17 mouse cellular contexts compared by ENCODE assay signal in the genomic region with DNA sequence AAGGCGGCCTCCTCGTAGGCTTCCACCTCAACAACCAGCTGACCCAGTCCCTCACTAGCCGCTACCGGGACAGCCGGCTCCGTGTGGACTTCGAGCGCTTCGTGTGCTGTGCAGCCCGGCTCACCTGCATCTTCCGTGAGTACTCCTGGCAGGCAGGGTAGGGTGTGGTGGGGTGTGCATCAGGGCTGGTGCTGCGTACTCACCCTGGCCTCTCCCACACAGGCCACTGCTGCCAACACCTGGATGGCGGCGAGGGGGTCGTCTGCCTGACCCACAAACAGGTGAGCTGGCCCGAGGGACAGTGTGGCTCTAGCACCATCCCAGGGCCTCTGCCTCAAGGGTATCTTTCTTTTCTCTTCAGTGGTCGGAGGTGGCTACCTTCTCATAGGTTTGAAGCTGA. TPM values are rescaled to one million over a fixed set of nuclear protein-coding genes. Genes with fewer than 3 reads are reported as not detected.
"Had no signal": no experiment of that assay in that cellular context is flagged by ENCODE, and none has a peak within 500 bp of the region (broad histone marks: within the 10 kb centered on the region; RNA-seq: fewer than 3 reads in every experiment).

No protein-coding gene starts in this region.

- H3K9me3 ChIP-seq: neural tube, embryonic 13.5 days; stomach, embryonic 15.5 days had no signal

- H3K9ac ChIP-seq: neural tube, embryonic 13.5 days; stomach, embryonic 15.5 days had no signal

- DNase-seq: retina, postnatal 1 day; right cerebral cortex, adult 18-20 months; right cerebral cortex, postnatal 14 days; right cerebral cortex, postnatal 25 days; right cerebral cortex, postnatal 4 days; spleen, adult 18-20 months; thymus, adult 18-20 months; thymus, adult 2 months; thymus, postnatal 14 days; thymus, postnatal 25 days; thymus, postnatal 36 days; thymus, postnatal 4 days had no signal

- H3K4me3 ChIP-seq: neural tube, embryonic 13.5 days; stomach, embryonic 15.5 days had no signal

- H3K4me2 ChIP-seq: neural tube, embryonic 13.5 days; stomach, embryonic 15.5 days had no signal

- H3K27ac ChIP-seq: neural tube, embryonic 13.5 days; stomach, embryonic 15.5 days; stomach, postnatal 0 days had no signal

RNA-seq across cellular contexts. Expression of a gene that starts 11.4 kb away (rescaled TPM):
- total RNA-seq: neutrophil, adult 5-6 weeks had no signal

RNA-seq across cellular contexts. Expression of a gene that starts 28.9 kb away (rescaled TPM):
- total RNA-seq: neutrophil, adult 5-6 weeks had no signal
- polyA plus RNA-seq: small intestine, adult 2 months had no signal
